Mouse (Mus musculus) cerebellum, adult 2 months (tissue): ENCODE measurements around the gene Tenm2.

ENCODE experiments used
- CTCF ChIP-seq: fragments of 200-500 bp; IDR thresholded peaks from 2 replicates; pipeline ENCODE4 v1.5.1; 2011; ENCODE audit warnings: low read depth, mild to moderate bottlenecking, control low read depth, low read length, moderate library complexity, borderline replicate concordance; ENCODE audit not compliant: insufficient read depth
- POLR2A ChIP-seq: fragments of 200-500 bp; IDR thresholded peaks from 2 replicates; pipeline ENCODE4 v1.6.1; 2011; ENCODE audit warnings: low read length, control low read depth, borderline replicate concordance; ENCODE audit not compliant: insufficient read depth

DNA sequence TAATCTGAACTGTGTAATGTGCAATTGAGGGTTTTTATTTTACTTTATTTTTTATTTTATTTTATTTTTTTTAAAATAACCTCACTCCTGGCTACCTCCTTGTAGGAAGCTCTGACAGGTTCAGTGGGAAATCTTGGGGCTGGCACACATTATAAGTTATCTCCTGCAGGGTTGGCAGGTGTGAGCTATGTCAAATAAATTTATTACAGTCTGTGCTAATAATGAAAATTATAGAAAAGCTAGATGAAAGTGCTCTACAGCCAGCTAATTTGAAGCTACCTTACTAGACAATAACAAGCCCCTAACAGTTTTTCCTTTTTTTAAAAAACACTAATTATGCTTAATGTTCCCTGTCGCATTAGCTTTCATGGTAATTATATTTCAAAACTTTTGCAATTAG is 885.5 kb downstream of the Tenm2 start:
- TF ChIP-seq POLR2A, result no peak
- no peak for TF ChIP-seq CTCF
